Mouse (Mus musculus) hematopoietic stem cell, adult 5-6 weeks (primary cell): Measurements from ENCODE around the gene Sbds. TPM values are rescaled to one million over a fixed set of nuclear protein-coding genes. Genes with fewer than 3 reads are reported as not detected.

Experiments
- ATAC-seq, 2 experiments: fragments of 125-278 bp in 1 of 2; replicated peaks in 1 of 2; 2 replicates each; pipeline ENCODE4 v1.8.0; 2016 to 2017; ENCODE audit warnings: inconsistent platforms in 2 of 2, mild to moderate bottlenecking in 2 of 2, moderate number of reproducible peaks in 2 of 2, low read depth in 1 of 2, moderate TSS enrichment in 1 of 2; ENCODE audit not compliant: low FRiP score in 2 of 2, poor library complexity in 2 of 2, severe bottlenecking in 2 of 2, insufficient read depth in 1 of 2, low TSS enrichment in 1 of 2
- total RNA-seq: library from RNA; stranded (forward); fragments of 172-1452, 232-1000 nt; gene quantifications from 2 replicates; pipeline ENCODE4 v1.2.3, GENCODE M21; 2017

The Sbds gene
- total RNA-seq, 1 experiment from 2014 or later = 133 TPM

DNA sequence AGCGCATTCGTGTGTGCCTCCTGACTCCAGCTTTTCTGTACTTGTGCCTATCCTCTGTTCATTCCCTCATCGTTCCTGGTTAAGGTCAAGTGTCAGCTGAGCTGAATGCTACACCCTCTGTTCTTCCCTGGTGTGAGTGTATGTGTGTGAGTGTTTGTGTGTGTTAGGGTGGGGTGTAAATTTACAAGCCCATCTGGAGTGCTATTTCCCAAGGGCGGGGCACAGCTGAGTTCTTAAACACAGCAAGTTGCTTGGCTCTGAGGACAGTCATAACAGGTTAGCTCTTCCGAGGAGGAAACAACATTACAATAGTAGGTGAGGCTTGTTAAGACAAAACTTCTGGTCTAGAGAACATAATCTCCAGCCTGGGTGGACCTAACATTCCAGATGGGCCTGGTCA is 37.0 kb downstream of the Sbds start:
- ATAC-seq = no peak

DNA sequence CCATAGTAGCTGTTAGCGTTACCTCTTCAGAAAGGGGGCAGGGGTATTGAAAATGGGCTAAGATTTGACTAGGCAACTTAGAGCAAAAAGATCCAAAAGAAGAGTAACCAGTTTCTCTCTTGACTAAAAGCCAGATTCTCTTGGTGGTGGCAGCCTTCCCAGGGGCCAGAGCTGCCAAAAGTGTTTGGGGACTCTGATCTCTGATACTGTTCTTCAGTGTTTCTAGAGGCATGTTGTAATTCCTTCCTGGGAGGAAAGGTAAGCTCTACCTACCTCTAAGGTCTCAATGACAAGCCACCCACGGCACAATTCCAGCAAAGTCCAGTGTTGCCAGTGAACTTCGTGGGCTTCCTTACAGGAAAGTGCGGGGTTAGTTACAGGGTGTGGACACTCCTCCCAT is 37.9 kb downstream of the Sbds start:
- no peak for ATAC-seq

DNA sequence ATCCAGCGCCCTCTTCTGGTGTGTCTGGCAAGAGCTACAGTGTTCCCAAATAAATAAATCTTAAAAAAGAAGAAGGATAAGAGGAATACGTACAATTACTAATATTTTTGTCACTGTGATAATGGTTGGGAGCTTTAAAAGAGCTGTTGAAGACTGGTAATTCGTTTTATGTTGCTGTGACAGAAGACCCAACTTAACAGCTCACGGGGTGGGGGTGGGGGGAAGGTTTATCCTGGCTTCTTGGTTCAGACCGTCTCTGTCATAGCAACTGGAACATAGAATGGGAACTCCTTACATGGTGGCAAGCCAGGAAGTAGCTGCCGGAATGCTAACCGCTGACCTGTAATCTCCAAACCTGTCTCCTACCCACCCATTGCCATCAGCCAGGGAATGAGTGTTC is 38.5 kb downstream of the Sbds start, which contains the start of gene Tmem248:
Gene Tmem248, plus strand, starts transcription at position 301 of the 400 bp plus-strand sequence.
- ATAC-seq = no peak

DNA sequence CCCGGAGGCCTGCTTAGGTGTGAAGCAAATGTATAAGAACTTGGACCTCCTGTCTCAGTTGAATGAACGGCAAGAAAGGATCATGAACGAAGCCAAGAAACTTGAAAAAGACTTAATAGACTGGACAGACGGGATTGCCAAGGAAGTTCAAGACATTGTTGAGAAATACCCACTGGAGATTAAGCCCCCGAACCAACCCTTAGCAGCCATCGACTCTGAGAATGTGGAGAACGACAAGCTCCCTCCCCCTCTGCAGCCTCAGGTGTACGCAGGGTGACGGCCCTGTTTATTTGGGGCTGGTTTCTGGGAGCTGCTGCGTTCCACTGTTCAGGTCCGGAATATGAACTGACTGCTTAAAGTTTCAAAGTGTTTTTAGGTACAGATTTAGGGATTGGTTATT is 42.4 kb downstream of the Sbds start:
- no peak for ATAC-seq

DNA sequence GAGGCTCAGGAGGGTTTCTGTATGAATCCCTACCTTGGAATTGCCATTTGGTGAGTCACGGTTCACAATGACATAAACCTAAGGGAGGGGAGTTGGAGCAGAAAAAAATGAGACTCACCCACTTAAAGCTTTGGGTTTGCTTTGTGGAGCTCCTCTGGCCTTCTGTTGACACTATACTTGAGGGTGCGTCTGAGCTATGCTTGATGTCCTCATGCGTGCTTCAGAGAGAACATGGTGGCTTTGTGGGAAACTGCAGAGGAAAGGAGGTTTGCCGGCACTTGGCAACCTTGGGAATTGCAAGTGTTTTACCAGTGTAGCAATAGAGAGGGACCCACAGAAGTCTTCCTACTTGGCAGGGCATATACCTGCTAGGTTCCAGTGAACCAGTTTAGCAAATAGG is 48.0 kb downstream of the Sbds start:
- ATAC-seq = no peak

DNA sequence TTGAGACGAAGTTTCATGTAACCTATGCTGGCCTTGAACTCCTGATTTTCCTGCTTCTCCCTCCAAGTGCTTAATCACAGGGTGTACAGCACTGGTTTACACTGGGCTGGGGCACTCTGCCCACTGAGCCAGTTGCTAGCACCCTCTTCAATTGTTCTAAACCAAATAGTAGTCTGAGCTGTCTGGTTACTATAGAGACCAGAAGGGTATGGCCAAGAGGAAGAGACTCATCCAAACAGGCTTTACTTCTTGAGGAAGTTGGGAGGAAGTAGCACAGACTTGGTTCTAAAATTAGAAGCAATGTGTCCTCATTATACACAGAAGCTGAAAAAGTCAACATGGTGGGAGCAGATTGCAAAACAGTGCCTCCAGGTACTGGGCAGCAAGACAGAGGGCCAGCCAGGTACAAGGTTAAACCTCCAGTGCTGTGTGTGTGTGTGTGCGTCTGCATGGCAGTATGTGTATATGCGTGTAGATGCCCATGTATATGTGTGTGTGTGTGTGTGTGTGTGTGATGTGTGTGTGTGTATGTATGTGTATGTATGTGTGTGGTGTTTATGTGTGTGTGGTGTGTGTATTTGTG is 49.8 kb downstream of the Sbds start:
- ATAC-seq = peak in 1 of 2 experiments; percentile 42; a peak in 1 of 4 replicates

DNA sequence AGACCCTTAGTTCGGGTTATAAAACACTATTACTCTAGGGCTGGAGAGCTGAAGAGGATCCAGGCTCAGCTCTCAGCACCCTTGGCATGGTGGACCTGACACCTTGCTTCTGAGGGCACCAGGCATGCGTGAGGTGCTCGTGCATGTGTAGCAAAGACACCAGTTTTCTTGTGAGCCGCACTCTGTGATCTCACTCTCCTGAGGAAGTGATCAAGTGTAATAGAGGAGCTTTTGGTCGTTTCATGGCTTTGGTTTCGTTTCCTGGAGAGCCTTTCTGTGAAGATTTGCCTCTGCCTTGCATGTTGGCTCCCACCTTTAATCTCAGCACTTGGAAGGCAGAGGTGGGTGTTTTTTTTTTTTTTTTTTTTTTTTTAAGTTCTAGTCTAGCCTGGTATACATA is 50.8 kb downstream of the Sbds start:
- 0 out of 4 replicates have a peak, but pooled peaks of 1 of the 2 experiments have one; percentile 21 for ATAC-seq

DNA sequence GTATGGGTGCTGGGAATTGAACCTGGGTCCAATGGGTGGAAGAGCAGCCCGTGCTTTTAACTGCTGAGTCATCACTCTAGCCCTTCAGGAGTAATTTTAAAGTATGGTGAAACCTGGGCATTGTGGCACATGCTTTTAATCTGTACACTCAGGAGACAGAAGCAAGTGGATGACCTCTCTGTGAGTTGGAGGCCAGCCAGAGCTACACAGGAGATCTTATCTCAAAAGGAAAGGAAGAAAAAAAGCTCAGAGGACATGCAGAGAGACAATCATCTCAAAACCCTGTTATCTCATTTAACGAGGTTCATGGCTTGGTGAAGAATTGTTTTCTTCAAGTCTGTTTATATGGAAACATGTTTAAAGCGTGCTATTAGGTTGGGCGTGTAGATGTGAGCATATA is 51.4 kb downstream of the Sbds start:
- no peak; a peak in 1 of 4 replicates for ATAC-seq

DNA sequence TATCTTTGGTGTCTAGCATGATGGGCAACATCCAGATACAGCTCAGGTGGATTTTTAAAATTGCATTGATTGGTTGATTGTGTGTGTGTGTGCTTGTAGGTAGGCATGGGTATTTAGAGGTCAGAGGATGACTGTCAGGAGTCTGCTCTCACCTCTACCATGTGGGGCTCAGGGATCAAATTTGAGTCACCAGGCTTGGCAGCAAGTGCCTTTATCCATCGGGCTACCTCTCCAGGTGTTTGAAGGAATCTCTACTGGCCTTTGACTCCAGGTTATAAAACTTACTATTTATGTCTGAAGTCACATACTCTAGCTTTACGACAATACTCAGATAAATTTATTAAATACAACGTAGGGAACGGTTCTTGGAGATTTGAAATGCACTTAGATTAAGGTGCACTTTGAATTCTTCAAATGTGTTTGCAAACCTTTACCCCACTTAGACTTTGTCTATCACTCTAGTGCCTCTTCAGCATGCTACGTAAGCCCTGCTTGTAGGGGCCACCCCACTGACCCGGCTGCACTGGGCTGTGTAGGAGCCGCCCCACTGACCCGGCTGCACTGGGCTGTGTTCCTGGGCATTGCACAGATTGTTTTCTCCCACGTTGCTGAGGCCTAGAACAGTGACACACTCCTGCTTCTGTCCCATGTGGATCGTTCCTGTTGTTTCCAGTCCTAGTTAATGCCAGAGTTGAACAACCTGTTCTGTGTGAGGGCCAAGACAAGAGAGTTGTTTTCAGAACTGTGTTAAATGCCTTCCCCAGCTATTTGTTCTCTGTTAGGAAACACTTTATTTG is 54.9 kb downstream of the Sbds start:
- no peak for ATAC-seq

DNA sequence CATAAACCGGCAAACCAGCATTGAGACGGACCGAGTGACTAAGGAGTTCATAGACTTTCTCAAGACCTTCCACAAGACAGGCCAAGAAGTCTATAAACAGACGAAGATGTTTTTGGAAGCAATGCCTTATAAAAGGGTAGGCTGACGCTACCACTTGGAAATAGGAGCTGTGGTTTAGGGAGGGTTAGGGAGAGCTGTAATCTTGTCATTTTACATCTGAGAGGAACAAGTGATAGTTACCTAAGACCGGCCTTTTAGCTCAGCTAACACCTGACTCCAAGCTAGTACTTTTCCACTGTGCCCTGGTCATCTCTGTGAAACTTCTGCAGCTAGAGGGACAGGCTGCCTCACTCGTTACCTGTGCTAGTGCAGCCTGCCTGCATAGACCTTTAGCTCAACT is 57.3 kb downstream of the Sbds start:
- no peak for ATAC-seq

DNA sequence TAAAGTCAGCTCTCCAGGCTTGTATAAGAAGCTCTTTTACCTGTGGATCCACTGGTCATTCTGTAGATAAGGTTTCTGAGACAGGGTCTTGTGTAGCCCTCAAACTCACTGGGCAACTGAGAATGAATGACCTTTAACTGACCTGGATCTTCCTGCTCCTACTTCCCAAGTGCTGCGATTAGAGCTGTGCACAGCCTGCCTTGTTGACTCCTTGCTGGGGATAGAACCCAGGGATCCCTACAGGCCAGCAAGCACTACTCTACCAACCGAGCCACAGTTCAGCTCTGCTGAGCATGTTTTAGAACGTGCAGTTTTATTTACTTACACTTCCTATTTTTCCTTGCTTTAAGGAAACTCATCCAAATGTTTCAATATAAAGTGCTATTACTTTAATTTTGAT is 57.9 kb downstream of the Sbds start:
- no peak for ATAC-seq

DNA sequence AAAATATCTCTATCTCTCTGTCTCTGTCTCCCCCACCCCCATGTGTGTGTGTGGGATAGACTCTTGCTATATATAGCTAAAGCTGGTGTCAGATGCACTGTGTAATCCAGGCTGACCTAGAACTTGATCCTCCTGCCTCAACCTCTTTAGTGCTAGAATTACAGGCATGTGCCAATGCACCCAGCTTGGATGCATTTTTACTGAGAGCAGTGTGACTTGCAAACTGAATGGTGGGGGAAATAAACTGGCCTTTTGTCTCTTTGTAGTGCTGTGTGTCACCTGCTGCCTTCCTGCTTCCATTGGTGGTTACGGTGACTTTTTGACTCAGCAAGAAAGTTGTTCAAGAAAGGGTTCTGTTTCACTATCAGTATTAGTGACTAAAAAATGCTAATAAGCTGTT is 59.0 kb downstream of the Sbds start:
- peak; percentile 22 to 29 for ATAC-seq

Other genes with a start within 250 kb of the Sbds start
- gene Asl, start 226.3 kb downstream of the Sbds start, total RNA-seq = 27.1 and 29.8 TPM in 2 replicates
- 38.3 and 49.5 TPM in 2 replicates for gene Crcp, start 226.2 kb downstream of the Sbds start, total RNA-seq
- gene Tpst1, start 182.2 kb downstream of the Sbds start, total RNA-seq = 6.9 and 7.3 TPM in 2 replicates
- 3.3 and 6.4 TPM in 2 replicates for gene Kctd7, start 110.7 kb downstream of the Sbds start, total RNA-seq
- 35.6 and 47.9 TPM in 2 replicates for gene Rabgef1, start 83.7 kb downstream of the Sbds start, total RNA-seq
- gene Tmem248, start 38.4 kb downstream of the Sbds start, total RNA-seq = 40.9 and 43.5 TPM in 2 replicates
- 40.5 and 53.1 TPM in 2 replicates for gene Tyw1, start 89 bp upstream of the Sbds start, total RNA-seq
- not detected in 2 replicates for gene Caln1, start 113.9 kb upstream of the Sbds start, total RNA-seq
- not detected in 2 replicates for gene A330070K13Rik, start 129.1 kb upstream of the Sbds start, total RNA-seq